Comparison of ENCODE assay signal across 8 mouse cellular contexts in genomic region chr2:119787206-119787883, GRCm38 (mm10). TPM values are rescaled to one million over a fixed set of nuclear protein-coding genes. Genes with fewer than 3 reads are reported as not detected.
DNase-seq lines count a peak whose midpoint lies in the region; ATAC-seq lines count a peak whose summit lies in the region.

TSS of gene Rpap1 (minus strand) at chr2:119787537.

- no peaks in the 10 kb centered on the region for H3K27me3 ChIP-seq in hindbrain, embryonic 14.5 days (ENCODE audit: control insufficient read depth, insufficient read depth, low read length)

- DNase-seq in WW6 (ENCODE audit: low read depth, low spot score), result peak; percentile 29
- DNase-seq in cerebellum, postnatal 25 days, result peak; percentile 89 to 92
- DNase-seq in frontal cortex, postnatal 36 days (ENCODE audit: low spot score in 2 of 2), result peak; percentile 88
- DNase-seq in hindbrain, embryonic 14.5 days (ENCODE audit: low spot score), result peak; percentile 87
- DNase-seq in layer of hippocampus, postnatal 25 days (ENCODE audit: extremely low spot score in 1 of 2, low spot score in 1 of 2), result peak; percentile 81 to 83
- peak; percentile 86 for DNase-seq in lung, postnatal 4 days
- DNase-seq in retina, postnatal 1 day, result peak; percentile 90
- peak; percentile 75 for DNase-seq in urinary bladder, adult 2 months (ENCODE audit: low spot score)

- WGBS in hindbrain, embryonic 14.5 days, result under 1% methylated on average over 44 of the region's 44 CpGs

- H3K4me1 ChIP-seq in hindbrain, embryonic 14.5 days (replicated peaks; ENCODE audit: control insufficient read depth, insufficient read depth, low read length), result peaks cover 7% of the 10 kb centered on the region

- peaks cover 8% of the 10 kb centered on the region for H3K36me3 ChIP-seq in hindbrain, embryonic 14.5 days (replicated peaks; ENCODE audit: control insufficient read depth, insufficient read depth)

- no peaks in the 10 kb centered on the region for H3K9me3 ChIP-seq in hindbrain, embryonic 14.5 days (ENCODE audit: control insufficient read depth, low read length)

- ATAC-seq in hindbrain, embryonic 14.5 days (ENCODE audit: low FRiP score), result peak; percentile 95

- peak within 1 kb of the TSS; percentile 53 for H3K4me3 ChIP-seq in hindbrain, embryonic 14.5 days (replicated peaks; ENCODE audit: low read length)

- H3K4me2 ChIP-seq in hindbrain, embryonic 14.5 days (replicated peaks), result peak within 1 kb of the TSS; percentile 84

- H3K9ac ChIP-seq in hindbrain, embryonic 14.5 days, result peak within 1 kb of the TSS; percentile 82

- peak within 1 kb of the TSS; percentile 92 for H3K27ac ChIP-seq in hindbrain, embryonic 14.5 days

RNA-seq across cellular contexts. Expression of gene Rpap1, which starts in this region (rescaled TPM):
- 15.8 and 18.1 TPM in 2 replicates for polyA plus RNA-seq in hindbrain, embryonic 14.5 days (2014; fragmentation: Nextera tagmentation; extraction: Ambion mirVana)
- 10 to 100 TPM; 18.4 to 19.7 TPM for total RNA-seq in layer of hippocampus, postnatal 25 days (2021)
- polyA plus RNA-seq in urinary bladder, adult 2 months (2012; rRNA removed), result 12.0 and 13.7 TPM in 2 replicates

Comparison
In these comparisons a context has a peak if more than half of its experiments do, and no peak if none do; other contexts are left out.
1. Peak in every context shown above with its lines: DNase-seq, ATAC-seq, H3K4me3 ChIP-seq and H3K27ac ChIP-seq.
2. DNase-seq: peak in every context shown above with its lines; median percentile 90 in cerebellum, postnatal 25 days; 90 in retina, postnatal 1 day; 88 in frontal cortex, postnatal 36 days; 87 in hindbrain, embryonic 14.5 days; 86 in lung, postnatal 4 days; 82 in layer of hippocampus, postnatal 25 days; 75 in urinary bladder, adult 2 months; 29 in WW6.